Mouse (Mus musculus): ENCODE data around the gene Sept3.

Sept3 gene

DNA sequence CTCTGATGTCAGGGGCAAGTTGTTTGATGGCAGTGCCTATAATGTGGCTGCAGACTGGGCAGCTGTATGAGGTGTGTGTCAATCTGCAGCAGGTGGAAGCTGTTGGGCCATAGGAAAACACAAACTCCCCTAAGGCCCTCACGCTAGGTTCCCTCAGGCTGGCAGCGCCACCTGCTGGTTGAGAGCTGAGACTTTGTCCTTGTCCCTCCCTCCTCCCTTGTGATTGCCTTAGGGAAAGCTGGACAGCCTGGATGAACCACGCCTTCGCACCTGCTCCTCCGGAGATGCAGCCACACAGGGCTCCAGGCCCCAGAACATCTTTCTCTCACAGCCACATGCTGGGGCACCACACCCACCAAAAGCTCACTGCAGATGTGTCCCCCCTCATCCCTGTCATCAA lies 3.5 kb upstream of the Sept3 start:
- peak; percentile 69 for DNase-seq (ENCODE audit: low read depth, low spot score)

DNA sequence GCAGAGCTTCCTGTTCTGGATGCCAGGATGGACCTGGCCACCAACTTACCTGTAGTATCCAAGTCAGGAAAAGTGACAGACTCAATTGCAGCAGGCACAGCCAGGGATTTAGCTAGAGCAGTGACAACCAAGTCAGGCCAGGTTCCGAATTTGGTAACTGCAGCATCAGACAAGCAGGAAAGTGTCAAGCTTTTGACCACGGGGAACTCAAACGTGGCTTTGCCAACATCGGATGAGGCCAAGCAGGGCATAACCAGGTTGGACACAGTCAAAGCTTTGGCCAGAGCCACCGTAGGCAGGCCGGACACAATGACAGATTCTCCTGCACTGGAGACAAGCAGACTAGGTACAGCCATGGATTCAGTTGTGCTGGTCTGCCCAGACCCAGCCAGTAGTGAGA lies 2.4 kb upstream of the Sept3 start:
- DNase-seq (ENCODE audit: low read depth, low spot score): no peak

DNA sequence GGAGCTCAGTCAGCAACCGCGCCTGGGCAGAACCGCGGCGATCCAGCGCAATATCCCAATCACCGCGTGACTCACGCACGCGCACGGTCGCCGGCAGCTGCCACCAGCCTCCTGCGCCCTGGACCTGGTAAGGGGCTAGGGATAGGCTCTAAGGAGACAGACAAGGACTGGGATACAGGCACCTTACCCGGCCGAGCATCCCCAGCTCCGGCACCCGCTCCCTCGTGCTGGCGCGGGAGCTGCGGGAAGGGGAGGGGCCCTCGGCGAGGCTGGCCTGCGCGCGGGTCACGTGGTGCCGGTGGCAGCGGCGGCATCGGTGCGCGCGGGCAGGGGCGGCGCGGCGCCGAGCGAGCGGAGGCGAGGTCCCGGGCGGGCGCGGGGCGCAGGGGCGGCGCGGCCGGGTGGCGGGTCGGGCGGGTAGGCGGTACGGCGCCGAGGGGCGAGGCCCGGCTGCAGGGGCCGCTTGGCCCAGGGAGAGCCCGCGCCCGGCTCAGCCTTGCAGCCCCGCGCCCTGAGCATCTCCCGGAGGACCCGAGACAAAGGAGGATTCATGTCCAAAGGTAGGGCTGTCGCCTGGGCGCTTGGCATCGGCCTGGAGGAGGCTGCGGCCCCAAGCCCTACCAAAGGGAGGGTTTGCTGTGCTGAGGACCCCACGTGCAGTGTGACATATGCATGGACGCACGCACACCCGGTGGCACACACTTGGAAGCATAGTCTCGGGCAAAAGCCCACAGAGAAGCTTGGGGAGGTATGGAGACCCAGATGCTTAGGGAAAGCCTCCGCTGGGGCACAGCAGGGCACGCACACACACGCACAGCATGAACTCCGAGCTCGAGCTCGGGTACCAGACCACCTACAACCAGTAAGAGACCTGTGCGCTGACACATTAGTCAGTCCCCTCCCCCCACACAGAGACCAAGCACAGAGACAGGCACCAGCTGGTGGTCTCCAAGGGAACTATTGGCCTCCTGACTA lies 521 bp downstream of the Sept3 start:
- peak; percentile 41 for DNase-seq (ENCODE audit: low read depth, low spot score)

DNA sequence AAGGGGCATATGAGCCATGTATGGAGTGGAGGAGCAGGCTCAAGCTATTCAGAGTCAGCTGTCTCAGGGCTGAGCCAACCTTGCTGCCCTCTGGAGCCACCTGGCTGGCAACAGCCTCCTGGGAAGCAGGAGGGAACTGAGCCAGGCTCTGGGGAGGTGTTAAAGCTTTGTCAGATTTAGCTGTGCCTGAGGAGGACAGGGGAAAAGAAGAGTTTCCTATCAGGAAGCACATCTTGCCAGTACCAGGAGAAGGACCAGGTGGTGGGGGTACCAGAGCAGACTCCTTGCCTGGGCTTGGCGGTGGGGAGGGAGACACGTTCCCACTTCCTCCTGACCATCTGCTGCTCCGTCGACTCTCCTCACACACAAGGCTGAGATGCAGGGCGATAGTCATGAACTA lies 2.9 kb downstream of the Sept3 start:
- no peak for DNase-seq (ENCODE audit: low read depth, low spot score)

DNA sequence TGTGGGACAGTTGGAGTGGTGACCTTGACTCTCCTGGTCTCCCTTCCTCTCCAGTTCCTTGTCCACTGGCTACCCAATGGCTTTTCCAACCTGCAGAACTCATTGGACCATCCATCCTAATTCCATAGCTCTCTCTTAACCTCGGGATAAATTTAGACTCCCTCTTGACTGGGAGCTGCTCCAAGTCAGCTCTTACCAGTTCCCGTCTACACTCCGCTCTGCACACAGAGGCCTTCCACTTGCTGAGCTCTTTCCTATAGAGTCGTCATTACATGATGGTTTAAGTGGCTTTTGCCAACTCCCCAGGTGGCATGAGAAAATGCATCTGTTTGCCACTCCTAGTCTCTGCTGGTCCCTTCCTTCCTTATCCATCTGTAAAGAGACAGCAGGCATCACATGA lies 5.9 kb downstream of the Sept3 start:
- DNase-seq (ENCODE audit: low read depth, low spot score): no peak

- DNase-seq (ENCODE audit: low read depth, low spot score): no peak
Measured at GRCm38 (mm10) chr15:82286157-82286556, 11.5 kb downstream of the Sept3 start.

- no peak for DNase-seq (ENCODE audit: low read depth, low spot score)
Measured at GRCm38 (mm10) chr15:82290252-82290651, 15.6 kb downstream of the Sept3 start.

- DNase-seq (ENCODE audit: low read depth, low spot score): no peak
Measured at GRCm38 (mm10) chr15:82292851-82293250, 18.2 kb downstream of the Sept3 start.

GRCm38 (mm10) chr15:82293271-82293711 lies 18.6 kb downstream of the Sept3 start:
- peak; percentile 36 for DNase-seq (ENCODE audit: low read depth, low spot score)

- DNase-seq (ENCODE audit: low read depth, low spot score): peak; percentile 8
Measured at GRCm38 (mm10) chr15:82294059-82294458, 19.4 kb downstream of the Sept3 start.

GRCm38 (mm10) chr15:82298764-82299561 lies 24.3 kb downstream of the Sept3 start, which contains the start of gene Wbp2nl:
TSS of gene Wbp2nl (plus strand) at chr15:82298954.
- DNase-seq (ENCODE audit: low read depth, low spot score): no peak

- no peak for DNase-seq (ENCODE audit: low read depth, low spot score)
Measured at GRCm38 (mm10) chr15:82307107-82307506, 32.4 kb downstream of the Sept3 start.

DNA sequence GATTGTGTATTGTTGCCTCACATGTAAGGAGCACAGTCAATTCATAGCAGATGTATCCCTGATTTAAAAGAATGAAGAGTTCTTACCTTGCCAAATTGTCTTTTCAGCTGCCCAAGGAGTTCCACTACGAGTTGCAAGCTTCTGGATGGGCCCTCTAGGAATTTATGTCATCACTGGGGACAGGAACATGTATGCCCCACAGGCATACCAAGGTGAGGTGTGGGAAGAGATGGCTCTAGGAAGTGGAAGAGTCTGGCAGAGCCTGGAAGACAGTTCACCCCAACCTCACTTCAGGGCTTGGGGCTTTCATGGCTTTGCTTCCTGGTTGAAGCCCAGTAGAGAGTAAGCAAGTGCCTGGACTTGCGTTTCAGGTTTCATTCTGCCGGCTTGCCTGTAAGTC lies 33.7 kb downstream of the Sept3 start:
- no peak for DNase-seq (ENCODE audit: low read depth, low spot score)

GRCm38 (mm10) chr15:82317839-82318238 lies 43.1 kb downstream of the Sept3 start:
- DNase-seq (ENCODE audit: low read depth, low spot score): no peak

DNA sequence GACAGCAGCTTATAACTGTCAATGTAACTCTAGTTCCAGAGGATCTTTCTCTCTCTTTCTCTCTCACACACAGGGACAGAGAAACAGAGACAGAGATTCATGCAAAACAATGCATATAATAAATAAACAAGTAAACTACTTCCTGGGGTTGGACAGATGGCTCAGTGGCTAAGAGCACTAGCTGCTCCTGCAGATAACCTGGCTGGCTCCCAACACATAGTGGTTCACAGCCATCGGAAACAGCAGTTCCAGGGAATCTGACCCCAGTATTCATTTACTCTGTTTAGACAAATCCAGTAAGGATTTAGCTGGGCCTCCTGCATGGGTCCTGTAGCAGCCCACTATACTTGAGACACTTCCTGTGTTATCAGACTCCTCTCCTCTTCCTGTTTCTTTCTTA lies 44.9 kb downstream of the Sept3 start:
- DNase-seq (ENCODE audit: low read depth, low spot score): no peak

- DNase-seq (ENCODE audit: low read depth, low spot score): no peak
Measured at GRCm38 (mm10) chr15:82322195-82322594, 47.5 kb downstream of the Sept3 start.

DNA sequence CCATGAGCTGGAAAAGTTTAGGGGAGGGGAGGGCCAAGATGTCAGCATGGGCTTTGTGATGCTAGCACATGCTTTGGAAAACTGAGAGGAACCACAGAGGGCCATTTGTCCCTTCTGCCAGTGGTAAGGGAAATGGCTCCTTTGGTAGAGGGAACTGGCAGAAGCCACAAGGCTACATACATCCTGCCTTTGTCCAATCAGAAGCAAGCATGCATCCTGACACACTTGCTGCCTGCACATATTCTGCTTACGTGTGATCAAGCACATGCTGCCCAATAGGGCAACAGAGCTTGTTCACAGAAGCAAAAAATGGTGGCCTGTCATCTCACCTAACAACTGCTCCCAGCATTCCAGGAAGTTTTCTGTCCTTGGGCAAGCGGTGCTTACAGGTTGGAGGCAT lies 50.7 kb downstream of the Sept3 start:
- no peak for DNase-seq (ENCODE audit: low read depth, low spot score)

GRCm38 (mm10) chr15:82335194-82335593 lies 60.5 kb downstream of the Sept3 start:
- no peak for DNase-seq (ENCODE audit: low read depth, low spot score)

GRCm38 (mm10) chr15:82336629-82337028 lies 61.9 kb downstream of the Sept3 start:
- no peak for DNase-seq (ENCODE audit: low read depth, low spot score)

- no peak for DNase-seq (ENCODE audit: low read depth, low spot score)
Measured at GRCm38 (mm10) chr15:82337875-82338274, 63.2 kb downstream of the Sept3 start.

DNA sequence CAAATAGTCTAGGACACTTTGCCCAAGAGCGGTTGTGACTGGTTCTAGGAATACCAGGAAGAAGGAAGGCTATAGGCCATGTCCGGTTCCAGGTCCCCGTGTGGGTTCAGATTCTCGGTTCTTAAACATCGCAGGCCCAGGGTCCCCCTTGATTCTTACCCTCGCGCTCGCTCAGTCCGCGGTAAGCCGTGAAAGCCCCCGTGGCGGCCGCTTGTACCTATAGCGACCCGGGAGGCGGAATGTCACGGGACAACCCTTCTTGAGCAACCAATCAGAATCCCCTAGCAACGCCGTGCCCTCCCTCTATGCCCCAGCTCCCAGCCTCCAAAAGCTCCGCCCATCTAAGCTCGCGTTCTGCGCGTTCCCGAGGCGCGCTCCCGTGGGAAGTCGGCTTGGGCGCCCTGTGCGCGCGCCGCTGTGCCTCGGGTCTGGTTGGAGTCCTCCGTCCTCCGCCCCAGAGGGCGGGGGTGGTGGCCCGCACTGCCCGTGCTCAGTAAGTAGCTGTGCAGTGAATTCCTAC lies 64.0 kb downstream of the Sept3 start, which contains the start of the genes Naga, Pheta2 and Smdt1:
Naga (minus strand) TSS at position 333 of the 520 bp plus-strand sequence.
Pheta2 (plus strand) TSS at position 350 of the 520 bp plus-strand sequence.
Smdt1 (plus strand) TSS at position 367 of the 520 bp plus-strand sequence.
- DNase-seq (ENCODE audit: low read depth, low spot score): peak; percentile 95

GRCm38 (mm10) chr15:82339150-82339549 lies 64.5 kb downstream of the Sept3 start:
- no peak for DNase-seq (ENCODE audit: low read depth, low spot score)

All from embryo, embryonic 11.5 days (tissue).